Mouse (Mus musculus) inflammation-experienced regulatory T-cells, adult 6 months (primary cell): ENCODE data around the gene Sema3b. TPM values are rescaled to one million over a fixed set of nuclear protein-coding genes. Genes with fewer than 3 reads are reported as not detected.
A peak's percentile ranks its signal among the peaks of the same experiment; 100 is the strongest.

Experiments
- ATAC-seq: one replicate; pipeline ENCODE4 v1.8.0; 2017
- polyA plus RNA-seq, 3 experiments: library from polyadenylated mRNA; unstranded; fragments of 100-300 nt; shearing (Covaris generic); gene quantifications; one replicate each; pipeline ENCODE4 v1.2.1; 2017

Gene Sema3b
- not detected for polyA plus RNA-seq

DNA sequence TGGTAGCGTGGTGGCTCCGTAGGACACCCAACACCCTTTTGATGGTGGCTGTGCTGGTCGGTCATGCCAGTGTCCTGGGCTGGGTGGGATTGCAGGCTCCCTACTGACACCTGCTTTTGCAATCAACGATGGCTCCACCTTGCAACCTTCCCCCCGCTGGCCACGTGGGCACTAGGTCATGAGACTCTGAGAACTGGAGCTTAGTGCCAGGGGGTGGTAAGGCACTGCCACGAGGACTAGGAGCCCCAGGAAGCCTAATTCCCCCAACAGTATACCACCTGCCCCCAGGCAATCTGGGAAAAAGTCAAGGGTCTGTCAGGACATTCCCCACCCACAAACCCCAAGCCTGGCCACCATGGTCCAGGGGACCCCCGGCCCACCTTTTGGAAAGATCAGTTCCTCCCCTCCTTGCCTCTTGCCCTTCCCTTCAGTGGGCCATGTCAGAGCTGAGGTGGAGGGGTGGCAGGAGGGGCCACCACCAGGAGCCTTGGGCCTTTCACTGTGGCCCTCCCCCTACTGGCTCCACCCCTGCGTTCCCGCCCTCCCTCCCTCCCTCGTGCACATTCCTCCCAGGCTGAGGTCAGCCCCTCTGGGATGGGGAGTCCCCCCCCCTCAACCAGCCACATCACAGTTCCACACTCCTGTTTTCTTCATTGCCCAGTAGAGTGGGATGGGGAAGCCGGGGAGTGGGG lies at the start of gene Sema3b:
Gene Sema3b (minus strand): TSS at position 489 of the 692 bp plus-strand sequence.
- no peak for ATAC-seq

DNA sequence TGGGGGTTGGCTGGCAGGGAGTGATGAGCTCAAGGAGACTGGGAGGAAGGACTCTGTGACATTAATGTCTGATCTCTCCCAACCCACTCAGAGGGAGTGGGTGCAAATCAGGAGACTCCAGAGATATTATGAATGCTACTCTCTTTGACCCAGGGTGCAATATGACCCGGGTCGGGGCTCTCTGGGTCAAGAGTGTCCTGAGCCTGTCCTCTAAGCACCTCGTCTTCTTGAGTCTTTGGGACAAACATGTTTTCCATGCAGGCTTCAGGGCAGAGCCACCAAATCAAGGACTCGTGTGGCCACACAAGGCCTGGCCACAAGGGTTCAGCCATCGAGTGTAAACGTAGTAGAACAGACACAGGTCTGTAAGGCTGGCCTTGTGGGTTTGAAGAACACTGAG lies 49.1 kb upstream of the Sema3b start:
- no peak for ATAC-seq

DNA sequence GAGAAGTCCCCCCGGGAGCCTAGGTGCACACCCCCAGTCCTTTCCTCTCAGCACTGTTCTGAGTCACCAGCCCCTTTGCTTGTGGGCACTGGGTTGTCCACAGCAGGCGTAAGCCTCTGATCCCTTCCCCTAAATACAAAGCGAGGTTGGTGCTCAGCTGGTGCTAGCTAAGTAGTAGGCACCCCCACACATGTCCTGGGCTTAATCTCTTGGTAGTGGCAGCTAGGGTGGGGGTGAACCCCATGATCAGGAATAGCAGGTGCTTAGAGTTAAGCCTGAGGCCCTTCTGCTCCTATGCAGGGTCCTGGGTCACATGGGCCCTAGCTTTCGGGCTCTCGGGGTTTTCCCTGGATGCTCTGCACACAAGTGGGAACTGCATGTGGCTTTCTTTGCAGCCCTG lies 48.1 kb upstream of the Sema3b start:
- no peak for ATAC-seq

DNA sequence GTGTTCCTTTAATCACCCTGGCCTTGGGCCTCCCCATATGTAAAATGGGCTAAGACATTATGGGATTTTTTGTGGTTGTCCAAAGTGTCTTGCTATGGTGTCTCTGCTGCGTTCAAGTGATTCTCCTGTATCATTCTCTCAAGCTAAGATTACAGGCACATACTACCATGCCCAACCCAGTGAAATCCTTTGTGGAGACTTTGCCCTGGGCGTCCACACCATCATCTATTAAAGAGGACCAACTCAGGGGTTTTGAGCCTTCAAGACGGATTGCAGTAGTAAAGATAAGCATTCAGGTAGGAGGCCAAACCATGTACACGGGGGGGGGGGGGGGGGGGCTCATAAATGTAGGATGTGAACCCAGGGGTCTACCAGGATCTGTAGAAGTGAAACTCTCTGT lies 45.6 kb upstream of the Sema3b start:
- ATAC-seq, result no peak

DNA sequence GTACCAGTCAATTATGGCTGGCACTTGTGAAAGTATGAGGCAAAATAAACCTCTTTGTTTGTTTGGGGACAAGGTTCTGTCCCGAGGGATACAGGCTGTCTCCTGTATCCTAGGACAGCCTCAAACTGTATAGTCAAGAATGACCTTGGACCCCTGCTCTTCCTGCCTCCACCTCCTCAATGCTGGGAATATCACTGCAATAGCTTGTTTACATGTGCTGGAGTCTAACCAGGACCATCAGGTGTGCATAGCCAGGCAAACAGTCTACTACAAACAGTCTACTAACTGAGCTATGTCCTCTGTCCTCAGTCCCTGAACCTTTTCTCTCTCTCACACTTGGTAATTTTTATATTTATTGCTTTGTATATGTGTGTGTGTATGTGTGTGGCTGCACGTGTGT lies 44.4 kb upstream of the Sema3b start:
- no peak for ATAC-seq

DNA sequence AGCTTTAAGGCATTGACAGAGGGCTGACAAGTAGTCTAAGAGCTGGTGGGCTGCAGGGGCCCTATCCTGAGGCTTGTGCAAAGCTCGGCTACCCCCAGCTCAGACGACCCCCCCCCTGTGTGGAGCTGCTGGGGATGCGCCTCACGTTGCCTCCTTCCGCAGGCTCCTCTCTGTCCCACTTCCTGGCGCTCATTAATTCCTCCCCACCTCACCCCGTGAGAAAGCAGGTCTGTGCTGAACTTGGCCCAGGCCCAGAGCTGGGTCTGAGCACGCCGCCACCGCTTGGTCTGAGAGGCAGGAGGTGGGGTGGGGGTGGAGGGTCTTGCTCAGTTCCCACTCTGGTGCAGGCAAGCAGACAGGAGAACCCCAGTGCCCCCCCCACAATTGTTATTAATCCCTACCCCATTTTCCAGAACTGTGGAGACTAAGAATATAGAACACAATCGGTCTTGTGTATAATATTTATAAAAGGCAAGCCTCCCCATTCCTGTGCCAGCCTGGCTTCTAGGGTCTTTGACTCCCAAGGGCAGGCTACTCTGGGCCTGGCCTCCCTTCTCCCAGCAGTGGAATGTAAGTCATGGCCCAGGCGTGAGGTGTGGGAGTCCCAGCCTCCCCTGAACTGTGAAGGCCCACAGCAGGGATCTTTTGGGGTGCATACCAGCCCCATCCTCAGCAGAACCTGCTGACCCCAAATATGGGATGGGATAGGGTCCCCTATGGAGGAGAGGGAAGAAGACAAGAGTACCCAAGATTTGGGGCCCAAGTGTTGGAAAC lies 41.9 kb upstream of the Sema3b start:
- no peak for ATAC-seq

DNA sequence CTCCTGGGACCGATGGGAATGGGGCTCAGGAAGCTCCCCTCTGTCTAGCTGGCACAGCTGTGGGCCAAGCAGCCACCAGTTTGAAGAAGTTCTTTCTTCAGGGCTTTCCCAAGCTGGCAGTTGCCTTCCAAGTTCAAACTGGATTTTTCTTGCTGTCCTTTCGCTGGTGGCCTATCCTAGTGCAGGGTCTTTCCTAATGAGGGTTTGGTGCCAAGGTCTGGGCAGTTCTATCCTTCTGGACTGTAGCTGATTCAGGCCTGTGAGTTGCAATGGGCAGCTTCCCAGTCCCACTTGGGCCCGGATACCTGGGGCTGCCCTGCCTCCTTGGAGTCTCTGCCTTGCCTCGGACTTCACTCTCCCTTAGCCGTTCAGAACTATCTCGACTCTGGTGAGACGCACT lies 41.2 kb upstream of the Sema3b start:
- ATAC-seq, result no peak

DNA sequence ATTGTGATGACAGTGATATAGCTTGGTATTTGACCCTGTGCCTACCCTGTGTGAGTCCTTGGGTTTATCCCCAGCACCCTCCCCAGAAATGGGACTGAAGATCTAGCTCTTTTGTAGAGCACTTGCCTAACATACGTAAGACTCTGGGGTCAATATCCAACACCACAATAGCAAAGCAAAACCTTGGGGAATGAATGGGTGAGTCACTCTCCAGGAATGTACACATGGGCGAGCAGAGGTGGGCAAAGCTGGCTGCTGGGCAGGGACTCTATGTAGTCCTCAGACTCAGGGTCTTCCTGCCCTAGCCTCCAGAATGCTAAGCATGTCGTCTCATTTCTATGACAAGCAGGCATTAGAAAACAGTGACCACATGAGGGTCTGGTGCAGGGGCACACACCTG lies 39.7 kb upstream of the Sema3b start:
- no peak for ATAC-seq

DNA sequence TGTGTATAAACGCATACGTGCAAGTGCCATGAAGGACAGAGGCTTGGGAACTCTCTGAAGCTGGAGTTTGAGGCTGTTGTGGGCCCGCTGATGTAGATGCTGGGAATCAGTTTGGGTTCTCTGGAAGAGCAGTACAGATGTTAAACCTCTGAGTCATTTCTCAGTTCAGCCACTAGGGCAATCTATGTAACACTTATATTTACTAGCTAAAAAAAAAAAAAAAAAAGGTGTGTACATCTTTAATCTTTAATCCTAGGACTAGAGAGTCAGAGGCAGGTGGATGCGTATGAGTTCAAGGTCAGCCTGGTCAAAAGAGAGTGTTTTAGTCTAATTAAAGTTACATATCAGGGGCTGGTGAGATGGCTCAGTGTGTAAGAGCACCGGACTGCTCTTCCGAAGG lies 37.9 kb upstream of the Sema3b start:
- ATAC-seq, result no peak

DNA sequence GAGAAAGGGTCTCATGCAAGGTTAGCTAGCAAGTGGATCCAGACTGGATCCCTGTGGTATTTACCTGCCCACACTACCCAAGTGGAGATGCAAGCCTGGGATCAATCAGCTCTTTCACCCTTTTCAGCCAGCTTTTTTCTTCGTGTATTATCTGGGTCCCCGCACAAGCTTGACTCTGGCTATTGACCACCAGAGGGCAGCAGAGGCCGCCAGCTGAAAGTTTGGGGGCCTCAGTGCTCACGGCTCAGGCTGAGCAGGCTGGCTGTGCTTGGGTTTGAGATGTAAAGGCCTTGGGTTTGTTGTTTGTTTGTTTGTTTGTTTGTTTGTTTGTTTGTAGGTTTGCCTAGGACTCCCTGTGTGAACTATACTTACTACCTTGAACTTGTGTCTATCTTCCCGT lies 36.5 kb upstream of the Sema3b start:
- peak; percentile 27 for ATAC-seq

DNA sequence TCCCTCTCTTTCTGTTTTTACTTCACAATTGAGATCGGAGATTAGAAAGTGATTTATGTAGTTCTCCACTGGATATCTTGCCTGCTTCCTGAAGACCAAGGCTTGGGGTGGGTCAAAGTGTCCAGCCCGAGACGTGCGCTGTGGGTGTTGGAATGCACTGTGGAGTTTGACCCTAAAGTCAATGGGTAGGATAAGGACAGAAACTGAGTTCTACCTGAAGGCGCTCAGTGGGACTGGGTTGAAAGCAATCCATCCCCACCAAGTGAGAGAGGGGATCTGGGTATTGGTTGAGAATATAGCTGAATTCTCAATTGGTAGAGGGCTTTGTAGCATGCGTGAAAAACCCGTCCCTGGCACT lies 36.1 kb upstream of the Sema3b start:
- ATAC-seq, result no peak

DNA sequence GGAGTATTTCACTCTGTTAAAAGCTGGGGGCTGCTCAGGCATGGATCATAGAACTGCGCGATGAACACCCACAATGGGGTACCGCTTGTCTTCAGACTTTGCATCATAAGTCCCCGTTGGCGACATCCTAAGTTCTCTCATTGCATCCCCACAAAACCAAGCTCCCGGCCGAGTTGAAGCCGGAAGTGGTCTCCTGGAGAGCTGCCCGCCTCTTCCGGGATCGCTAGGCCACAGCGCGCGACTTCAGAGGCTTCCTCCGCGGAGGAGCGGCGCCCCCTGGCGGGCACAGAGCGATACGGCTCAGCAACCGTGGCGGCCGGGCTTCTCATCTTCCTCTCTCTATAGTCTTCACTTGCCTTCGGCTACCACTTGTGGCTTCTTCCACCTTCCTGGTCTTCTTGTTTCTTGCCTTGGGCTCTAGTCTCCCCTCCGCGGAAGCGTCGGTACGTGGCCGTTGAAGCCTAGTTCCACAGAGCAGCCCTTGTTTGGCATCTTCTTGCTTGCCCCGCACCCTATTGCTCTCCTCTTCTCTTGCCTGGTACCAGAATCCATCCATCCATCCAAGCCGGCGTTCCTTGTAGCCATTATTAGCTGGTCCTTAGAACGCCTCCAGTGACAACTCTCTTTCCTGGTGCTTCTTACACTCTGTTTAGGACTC lies 35.6 kb upstream of the Sema3b start:
- ATAC-seq, result peak; percentile 95

DNA sequence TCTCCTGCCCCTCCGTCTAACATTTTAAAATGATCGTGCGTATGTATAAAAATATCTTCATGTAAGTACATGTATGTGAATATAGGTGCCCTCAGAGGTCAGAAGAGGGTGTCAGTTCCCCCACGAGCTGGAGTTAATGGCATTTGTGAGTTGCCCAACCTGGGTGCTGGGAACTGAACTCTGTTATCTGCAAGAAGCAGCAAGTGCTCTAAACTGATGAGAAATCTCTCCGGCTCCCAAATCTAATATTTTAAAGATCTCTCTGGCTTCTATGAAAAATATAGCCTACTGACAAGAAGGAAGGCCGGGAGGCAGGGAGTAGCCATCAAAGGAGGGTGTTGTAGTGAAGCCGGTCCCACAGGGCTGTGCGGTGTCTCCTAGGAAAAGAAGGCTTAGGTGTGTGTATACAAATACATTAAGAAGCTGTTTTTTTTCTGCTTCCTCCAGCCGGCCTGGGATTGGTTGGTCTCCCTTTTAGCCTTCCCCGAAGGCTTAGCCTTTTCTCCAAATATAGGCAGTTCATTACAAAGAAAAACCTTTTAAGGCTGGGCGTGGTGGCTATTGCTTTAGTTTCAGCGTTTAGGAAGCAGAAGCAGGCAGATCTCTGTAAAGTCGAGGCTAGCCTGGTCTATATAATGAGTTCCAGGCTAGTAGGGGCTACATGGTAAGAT lies 34.6 kb upstream of the Sema3b start:
- ATAC-seq, result no peak

DNA sequence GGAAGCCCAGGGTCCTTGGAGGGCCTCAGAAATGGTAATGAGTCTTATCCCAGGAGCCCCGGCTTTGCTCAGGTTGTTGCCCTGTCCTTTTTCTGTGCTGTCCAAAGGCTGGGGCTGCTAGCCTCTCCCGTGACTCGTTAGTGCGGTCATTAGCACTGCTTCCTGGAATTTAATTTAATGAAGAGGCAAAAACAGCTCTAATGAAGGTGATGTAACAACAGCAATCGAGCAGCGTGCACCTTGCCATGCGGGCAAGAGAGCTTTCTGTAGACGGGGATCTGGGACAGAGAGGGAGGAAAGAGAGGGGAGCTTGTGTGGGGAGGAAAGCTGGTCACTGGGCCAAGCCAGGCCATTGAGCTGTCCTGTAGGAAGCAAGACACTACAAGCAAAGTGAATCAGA lies 32.6 kb upstream of the Sema3b start:
- no peak for ATAC-seq

DNA sequence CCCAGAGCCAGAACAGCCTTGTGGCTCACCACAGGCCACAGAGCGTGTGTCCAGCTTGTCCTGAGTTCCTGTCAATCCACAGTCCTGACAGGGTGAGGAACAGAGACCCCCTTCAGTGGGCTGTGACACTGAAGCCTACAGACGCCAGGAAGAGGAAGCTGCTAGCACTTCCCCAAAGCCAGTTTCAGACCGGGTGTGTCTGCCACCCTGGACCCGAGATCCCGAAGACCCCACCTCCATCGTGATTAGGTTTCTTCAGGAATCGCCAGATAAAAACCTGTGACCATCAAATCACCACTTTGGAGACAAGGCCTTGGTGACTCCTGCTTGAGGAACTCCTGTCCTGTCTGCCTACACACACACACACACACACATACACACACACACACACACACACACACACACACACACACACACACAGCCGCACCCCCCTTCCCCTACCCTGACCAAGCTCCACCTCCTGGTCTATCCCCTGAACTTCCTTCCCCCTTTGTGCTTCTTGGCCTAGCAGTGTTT lies 31.3 kb upstream of the Sema3b start:
- no peak for ATAC-seq

DNA sequence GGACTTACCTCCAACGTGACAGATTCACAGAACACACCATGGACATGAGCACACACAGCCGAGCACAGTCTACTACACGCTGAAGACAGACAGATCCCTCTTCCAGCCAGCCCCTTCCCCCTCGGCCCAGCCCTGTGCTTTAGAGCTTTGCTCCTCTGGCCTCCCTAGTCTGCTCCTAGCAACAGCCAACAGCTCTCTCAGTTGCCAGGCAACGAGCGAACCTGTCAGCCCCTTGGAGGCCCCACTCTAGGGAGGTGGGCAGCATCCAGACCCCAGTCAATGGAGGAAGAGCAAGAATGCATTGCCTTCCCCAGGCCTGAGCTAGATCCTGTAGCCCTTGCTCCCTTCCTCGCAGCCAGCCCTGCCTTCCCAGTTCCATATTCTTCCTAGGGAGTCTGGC lies 28.0 kb upstream of the Sema3b start:
- no peak for ATAC-seq

DNA sequence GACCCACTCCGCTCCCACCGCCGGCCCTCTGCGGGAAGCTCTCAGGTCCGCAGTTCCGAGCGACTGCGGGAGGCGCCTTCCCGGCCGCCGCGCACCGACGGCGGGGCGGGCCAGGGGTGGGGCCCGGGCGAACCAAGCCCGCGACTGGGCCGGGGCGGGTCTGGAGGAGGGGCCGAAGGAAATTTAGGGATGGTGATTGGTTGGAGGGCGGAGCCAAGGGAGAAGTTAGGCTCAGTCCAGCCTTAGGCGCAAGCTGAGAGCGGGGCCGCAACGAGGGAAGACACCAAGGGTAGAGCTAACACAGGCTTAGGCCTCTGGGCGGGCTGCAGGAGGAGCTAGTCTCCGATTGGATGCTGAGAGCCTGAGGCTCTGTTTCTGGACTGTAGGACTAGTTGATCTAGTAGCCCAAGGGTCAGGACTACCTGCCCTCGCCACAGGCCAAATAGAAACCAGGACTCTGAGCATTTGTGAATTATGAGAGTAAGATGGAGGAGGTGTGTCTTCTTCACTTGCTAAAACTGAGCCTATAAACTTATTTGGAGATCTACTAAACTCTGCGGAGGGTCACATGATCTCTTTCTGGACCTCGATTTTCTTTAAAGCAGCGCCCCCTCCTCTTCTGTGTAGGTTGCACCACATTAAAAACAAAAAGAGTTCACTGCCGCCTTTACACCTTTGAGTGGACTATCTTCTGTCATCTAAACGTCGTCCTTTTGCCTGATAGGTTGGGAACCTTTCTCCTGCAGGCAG lies 26.4 kb upstream of the Sema3b start, which contains the start of gene Gnai2:
Gene Gnai2 (minus strand): TSS at position 89 of the 750 bp plus-strand sequence.
- peak; percentile 85 for ATAC-seq

DNA sequence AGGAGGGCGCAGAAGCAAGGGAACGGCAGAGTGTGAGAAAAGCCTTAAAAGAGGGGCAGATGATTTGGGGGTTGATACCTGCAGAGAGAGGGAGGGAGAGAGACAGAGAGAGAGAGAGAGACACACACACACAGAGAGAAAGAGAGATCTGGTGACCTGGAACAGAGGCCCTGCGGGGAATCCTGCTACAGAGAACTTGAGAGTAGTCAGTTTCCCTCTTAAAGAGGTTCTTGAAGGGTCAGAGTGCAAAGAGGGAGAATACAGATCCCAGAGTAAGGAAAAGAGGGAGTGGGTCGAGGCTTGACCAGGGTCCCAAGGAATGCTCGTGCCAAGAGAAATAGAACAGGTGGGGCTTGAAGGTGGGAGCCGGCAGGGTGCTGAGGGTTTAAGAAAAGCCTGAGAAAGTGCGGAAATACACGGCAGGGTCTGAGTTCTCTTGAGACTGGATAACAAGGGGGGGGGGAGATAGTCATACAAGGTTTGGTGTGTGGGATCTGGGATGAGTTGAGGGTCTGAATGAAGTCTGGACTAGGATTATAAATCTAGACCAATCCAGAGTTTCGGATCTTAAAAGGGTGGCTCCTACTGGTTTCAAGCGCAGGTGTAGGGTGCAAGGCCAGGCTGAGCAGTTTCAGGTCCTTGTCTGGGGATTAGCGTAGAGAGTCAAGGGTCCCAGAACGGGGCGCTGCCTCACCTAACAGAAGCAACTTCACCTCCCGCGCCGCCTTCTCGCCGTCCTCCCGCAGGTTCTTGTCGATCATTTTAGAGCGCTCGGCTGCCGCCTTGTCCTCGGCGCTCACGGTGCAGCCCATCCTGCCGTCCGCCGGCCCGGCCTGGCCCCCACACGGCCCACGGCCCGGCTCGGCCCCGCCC lies 25.6 kb upstream of the Sema3b start:
- no peak for ATAC-seq

DNA sequence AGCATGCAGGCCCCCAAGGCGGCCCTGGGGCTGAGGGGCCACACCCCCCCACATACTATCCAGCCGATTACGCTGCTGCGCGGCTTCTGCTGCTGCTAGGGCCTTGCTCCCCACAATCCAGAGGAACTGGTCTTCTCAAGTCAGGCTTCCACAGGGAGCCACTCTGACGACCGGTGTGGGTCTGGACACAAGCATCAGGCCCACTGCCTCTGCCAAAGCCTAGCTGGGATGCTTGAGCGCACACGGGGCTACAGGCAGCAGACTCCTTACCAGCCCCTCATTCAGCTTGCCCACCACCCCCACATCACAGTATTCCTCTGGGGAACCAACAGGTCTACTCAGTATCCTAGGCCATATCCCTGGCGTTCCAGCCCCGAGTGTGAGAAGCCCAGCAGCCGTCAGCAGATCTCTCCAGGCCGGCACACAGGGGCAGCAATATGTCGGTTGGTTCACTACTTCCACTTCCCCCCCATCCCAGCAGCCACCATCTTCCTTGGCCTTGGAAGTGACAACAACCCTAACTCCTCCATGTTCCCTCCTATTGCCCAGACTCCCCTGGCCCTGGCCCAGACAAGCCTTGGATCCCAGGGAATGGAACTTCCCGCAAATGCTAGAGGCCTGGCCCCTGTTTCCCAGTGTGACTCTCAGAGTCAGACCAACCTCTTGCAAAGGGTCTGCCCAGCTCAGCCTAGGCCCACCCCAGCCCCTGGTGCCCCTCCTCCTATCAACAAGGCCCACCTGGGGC lies 24.8 kb upstream of the Sema3b start:
- ATAC-seq, result peak; percentile 13

DNA sequence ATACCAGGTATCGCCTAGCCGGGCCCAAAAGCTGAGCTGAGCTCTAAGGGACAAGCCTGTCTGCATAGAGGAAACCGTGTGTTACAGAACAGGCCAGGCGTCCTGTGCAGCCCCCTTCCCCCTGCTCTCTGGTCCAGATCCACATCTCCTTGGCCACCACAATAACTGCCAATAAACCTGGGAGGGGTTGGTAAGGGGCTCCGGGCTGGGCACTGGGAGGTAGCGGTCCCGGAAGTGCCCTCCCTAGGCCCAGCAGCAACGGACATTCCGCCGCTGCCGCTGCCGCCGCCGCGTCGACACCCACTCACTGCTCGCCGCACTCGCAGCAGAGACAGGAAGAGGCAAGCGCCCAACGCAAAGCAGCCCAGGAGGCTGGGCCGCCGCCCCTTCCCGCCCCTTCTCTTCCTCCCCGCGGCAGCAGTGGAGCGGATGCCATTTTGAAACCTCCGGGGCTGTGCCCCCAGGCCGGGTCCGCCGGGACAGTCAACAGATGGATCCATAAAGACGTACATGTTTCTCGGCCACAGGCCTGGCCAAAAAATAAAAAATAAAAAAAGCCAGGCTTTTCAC lies 24.1 kb upstream of the Sema3b start:
- ATAC-seq, result peak; percentile 75
